Mouse (Mus musculus) stomach, postnatal 0 days (tissue): ENCODE data around the gene Tmeff2. TPM values are rescaled to one million over a fixed set of nuclear protein-coding genes. Genes with fewer than 3 reads are reported as not detected.

Source experiments
- ATAC-seq: fragments of 200-750 bp; cut with Nextera tagmentation; 2 replicates; pipeline ENCODE4 v1.8.0; 2017; ENCODE audit not compliant: low FRiP score, low TSS enrichment
- DNase-seq: peaks from one replicate; pipeline ENCODE4 v3.0.0-alpha.2; 2016; ENCODE audit warnings: low spot score
- H3K27ac ChIP-seq: fragments of 300-500 bp; sonication (generic); replicated peaks from 2 replicates; pipeline ENCODE4 v1.5.1; 2014; ENCODE audit warnings: mild to moderate bottlenecking, control low read depth
- H3K27me3 ChIP-seq: fragments of 300-500 bp; sonication (generic); 2 replicates; pipeline ENCODE4 v1.6.1; 2014; ENCODE audit warnings: low read length; ENCODE audit not compliant: control insufficient read depth, insufficient read depth
- H3K36me3 ChIP-seq: fragments of 300-500 bp; sonication (generic); 2 replicates; pipeline ENCODE4 v1.6.1; 2014; ENCODE audit warnings: low read length, mixed read lengths; ENCODE audit not compliant: control insufficient read depth, insufficient read depth
- H3K4me1 ChIP-seq: fragments of 300-500 bp; sonication (generic); replicated peaks from 2 replicates; pipeline ENCODE4 v1.6.1; 2014; ENCODE audit warnings: antibody characterized with exemption; ENCODE audit not compliant: control insufficient read depth, insufficient read depth
- H3K4me2 ChIP-seq: fragments of 300-500 bp; sonication (generic); replicated peaks from 2 replicates; pipeline ENCODE4 v1.6.1; 2014; ENCODE audit warnings: low read depth, mild to moderate bottlenecking, control low read depth, moderate library complexity
- H3K4me3 ChIP-seq: fragments of 300-500 bp; sonication (generic); 2 replicates; pipeline ENCODE4 v1.5.1; 2014; ENCODE audit warnings: low read depth, low read length, control low read depth
- H3K9ac ChIP-seq: fragments of 300-500 bp; sonication (generic); 2 replicates; pipeline ENCODE4 v1.6.1; 2014; ENCODE audit warnings: mild to moderate bottlenecking, low read length, control low read depth, mixed read lengths
- H3K9me3 ChIP-seq: fragments of 300-500 bp; sonication (generic); 2 replicates; pipeline ENCODE4 v1.6.1; 2016; ENCODE audit warnings: low read length; ENCODE audit not compliant: control insufficient read depth
- CTCF ChIP-seq: IDR thresholded peaks from 2 replicates; pipeline ENCODE4 v1.5.1; 2016; ENCODE audit warnings: antibody characterized with exemption, low read depth, mild to moderate bottlenecking, moderate library complexity
- EP300 ChIP-seq: optimal IDR thresholded peaks from 2 replicates; pipeline ENCODE3; 2016; ENCODE audit warnings: antibody characterized with exemption
- WGBS: fragments of 180-500 bp; shearing (Covaris S2); extraction: QIAGEN DNeasy Blood & Tissue Kit; methylation state at CpG from one replicate; pipeline ENCODE4 v1.1.7; 2014; 5-methylcytosine and 5-hydroxymethylcytosine counted together
- microRNA-seq: library from miRNA; unstranded; fragments of <30 nt; microRNA quantifications from one replicate; pipeline ENCODE4, GENCODE M21; 2016
- polyA plus RNA-seq: library from polyadenylated mRNA; unstranded; fragments of >200 nt; fragmentation: Nextera tagmentation; extraction: Ambion mirVana; gene quantifications from 2 replicates; pipeline ENCODE4 v1.2.1, GENCODE M21; 2015

Tmeff2 gene
- polyA plus RNA-seq, 1 experiment from 2014 or later, result 5.0 TPM

DNA sequence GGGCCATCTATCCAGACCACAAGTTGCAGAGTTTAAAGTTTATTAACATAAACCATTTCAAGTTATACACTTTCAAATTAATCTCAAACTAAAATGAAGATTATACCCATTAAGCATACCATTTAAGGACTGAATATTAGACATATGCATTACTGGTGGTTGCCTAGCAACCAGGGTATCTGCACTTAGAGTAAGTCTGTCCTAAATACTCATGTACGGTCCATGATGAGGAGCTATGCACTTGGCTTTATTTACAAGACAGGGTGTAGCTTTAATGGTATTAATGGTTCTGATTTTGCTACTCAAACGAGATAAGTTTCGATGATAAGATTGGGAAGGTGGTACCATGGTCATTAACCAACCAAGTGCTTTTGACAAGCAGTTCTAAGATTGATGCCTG is 315.2 kb downstream of the Tmeff2 start:
- Histone ChIP-seq H3K4me1 (no peaks in the 10 kb centered on the region), H3K27me3 (no peaks in the 10 kb centered on the region), H3K27ac (no peak overlapping the region), H3K9me3 (no peaks in the 10 kb centered on the region), H3K36me3 (no peaks in the 10 kb centered on the region), H3K4me3 (no peak overlapping the region), H3K4me2 (no peak overlapping the region), H3K9ac (no peak overlapping the region)
- DNase-seq (no peak), ATAC-seq (no peak)
- TF ChIP-seq CTCF (no peak), EP300 (no peak)
- WGBS, result 72% methylated on average over 3 of the region's 3 CpGs

DNA sequence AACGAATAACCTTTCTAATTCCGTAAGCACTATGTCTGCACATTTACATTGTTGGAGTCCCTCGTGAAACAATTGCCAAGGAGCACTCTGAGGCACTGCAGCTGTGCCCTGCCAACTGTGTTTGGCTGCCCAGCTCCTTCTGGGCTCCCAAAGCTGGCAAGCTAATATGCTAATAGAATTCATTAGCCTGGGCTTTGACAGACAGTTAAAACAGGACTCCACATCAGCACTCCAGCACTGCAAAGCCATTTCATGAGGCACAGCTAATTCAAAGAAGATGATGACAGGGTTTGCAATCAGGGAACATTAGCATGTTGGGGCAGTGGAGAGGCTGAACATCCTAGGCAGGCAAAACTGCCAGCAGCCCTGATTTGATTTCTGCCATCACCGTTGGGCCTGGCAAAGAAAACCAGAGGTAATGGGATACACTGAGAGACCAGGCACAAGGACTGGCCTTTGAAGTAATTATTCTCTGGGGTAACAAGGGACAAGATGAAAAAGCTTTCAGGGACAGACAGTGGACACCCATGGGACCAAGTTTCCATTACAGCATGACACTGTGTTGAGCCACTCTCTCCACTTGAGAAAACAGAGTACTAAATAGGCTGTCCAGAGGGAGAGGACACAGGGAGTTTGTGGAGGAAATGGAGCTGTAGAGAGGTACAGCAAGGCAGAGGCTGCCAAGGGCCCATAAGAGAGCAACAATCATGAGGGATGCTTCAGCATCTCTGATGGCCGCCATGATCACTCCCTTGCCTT is 316.0 kb downstream of the Tmeff2 start:
- Histone ChIP-seq H3K4me3 (no peak overlapping the region), H3K4me2 (no peak overlapping the region), H3K9me3 (no peaks in the 10 kb centered on the region), H3K27me3 (no peaks in the 10 kb centered on the region), H3K4me1 (no peaks in the 10 kb centered on the region), H3K27ac (no peak overlapping the region), H3K9ac (no peak overlapping the region), H3K36me3 (no peaks in the 10 kb centered on the region)
- DNase-seq (no peak), ATAC-seq (no peak)
- 74% methylated on average over 5 of the region's 5 CpGs for WGBS
- TF ChIP-seq CTCF (no peak), EP300 (no peak)

- Histone ChIP-seq H3K27me3 (no peaks in the 10 kb centered on the region), H3K4me1 (no peaks in the 10 kb centered on the region), H3K27ac (no peak overlapping the region), H3K9me3 (no peaks in the 10 kb centered on the region), H3K4me2 (no peak overlapping the region), H3K9ac (no peak overlapping the region), H3K4me3 (no peak overlapping the region), H3K36me3 (no peaks in the 10 kb centered on the region)
- WGBS, result 72% methylated on average over 7 of the region's 7 CpGs
- no peak for ATAC-seq
- DNase-seq, result no peak
- TF ChIP-seq CTCF (no peak), EP300 (no peak)
Observed at GRCm38 (mm10) chr1:51217227-51217626, 316.8 kb downstream of the Tmeff2 start.

DNA sequence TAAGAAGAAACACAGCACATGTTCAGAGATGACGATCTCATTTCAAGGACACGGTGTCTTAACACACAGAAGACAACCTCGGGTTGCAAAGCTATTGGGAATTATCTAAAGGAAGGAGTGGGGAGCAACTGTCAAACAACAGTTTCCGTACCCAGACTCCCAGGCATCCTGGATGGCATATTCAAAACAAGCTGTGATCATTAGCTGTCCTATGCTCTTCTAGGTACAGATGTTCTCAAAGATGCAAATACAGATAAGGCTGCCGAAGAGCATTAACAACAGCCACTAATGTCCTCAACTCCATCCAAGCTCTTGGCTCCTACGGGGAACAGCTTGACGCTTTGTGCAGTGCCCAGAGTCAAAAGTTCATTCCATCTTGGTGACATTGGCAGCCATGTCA is 324.7 kb downstream of the Tmeff2 start:
- WGBS, result 81% methylated on average over 7 of the region's 7 CpGs
- Histone ChIP-seq H3K27ac (no peak overlapping the region), H3K36me3 (no peaks in the 10 kb centered on the region), H3K9me3 (no peaks in the 10 kb centered on the region), H3K4me1 (no peaks in the 10 kb centered on the region), H3K4me2 (no peak overlapping the region), H3K4me3 (no peak overlapping the region), H3K27me3 (no peaks in the 10 kb centered on the region), H3K9ac (no peak overlapping the region)
- ATAC-seq, result no peak
- TF ChIP-seq CTCF (no peak), EP300 (no peak)
- DNase-seq, result no peak

Small RNA genes lying within 50 kb of the gene (microRNA-seq; reads per million reads assigned to microRNA genes)
- not detected for gene Gm25736
